Mouse (Mus musculus): ENCODE results near the gene Slf2.

Slf2 gene

GRCm38 (mm10) chr19:44908836-44909460, 22.0 kb upstream of the Slf2 start:
- DNase-seq, result no peak

- peak; percentile 43 for DNase-seq
These were observed 16.3 kb upstream of the Slf2 start for GRCm38 (mm10) chr19:44914481-44915249.

GRCm38 (mm10) chr19:44918171-44918570, 12.8 kb upstream of the Slf2 start:
- DNase-seq, result no peak

- no peak for DNase-seq
These were observed 9.3 kb upstream of the Slf2 start for GRCm38 (mm10) chr19:44921466-44922139.

GRCm38 (mm10) chr19:44922521-44922920, 8.4 kb upstream of the Slf2 start:
- DNase-seq, result no peak

GRCm38 (mm10) chr19:44924699-44925098, 6.3 kb upstream of the Slf2 start:
- DNase-seq, result no peak

- DNase-seq, result no peak
These were observed 4.2 kb upstream of the Slf2 start for GRCm38 (mm10) chr19:44926781-44927180.

- DNase-seq, result no peak
These were observed 3.7 kb upstream of the Slf2 start for GRCm38 (mm10) chr19:44927250-44927649.

- no peak for DNase-seq
These were observed 2.8 kb upstream of the Slf2 start for GRCm38 (mm10) chr19:44928185-44928584.

- DNase-seq, result no peak
These were observed 1.7 kb upstream of the Slf2 start for GRCm38 (mm10) chr19:44929251-44929650.

GRCm38 (mm10) chr19:44929663-44930062, 1.3 kb upstream of the Slf2 start:
- no peak for DNase-seq

- DNase-seq, result no peak
These were observed 829 bp upstream of the Slf2 start for GRCm38 (mm10) chr19:44930122-44930521.

GRCm38 (mm10) chr19:44931454-44931759, 456 bp downstream of the Slf2 start:
- DNase-seq, result peak; percentile 92

- no peak for DNase-seq
These were observed 1.1 kb downstream of the Slf2 start for GRCm38 (mm10) chr19:44932051-44932450.

GRCm38 (mm10) chr19:44933136-44933535, 2.2 kb downstream of the Slf2 start:
- no peak for DNase-seq

- no peak for DNase-seq
These were observed 28.7 kb downstream of the Slf2 start for GRCm38 (mm10) chr19:44959633-44960032.

GRCm38 (mm10) chr19:44965978-44966377, 35.0 kb downstream of the Slf2 start:
- no peak for DNase-seq

- no peak for DNase-seq
These were observed 37.4 kb downstream of the Slf2 start for GRCm38 (mm10) chr19:44968329-44968728.

- no peak for DNase-seq
These were observed 45.7 kb downstream of the Slf2 start for GRCm38 (mm10) chr19:44976636-44977035.

- no peak for DNase-seq
These were observed 46.2 kb downstream of the Slf2 start for GRCm38 (mm10) chr19:44977148-44977547.

- DNase-seq, result no peak
These were observed 49.8 kb downstream of the Slf2 start for GRCm38 (mm10) chr19:44980787-44981186.

- DNase-seq, result no peak
These were observed 51.6 kb downstream of the Slf2 start for GRCm38 (mm10) chr19:44982477-44983115.

GRCm38 (mm10) chr19:44983366-44983765, 52.4 kb downstream of the Slf2 start:
- no peak for DNase-seq

GRCm38 (mm10) chr19:44984420-44984819, 53.5 kb downstream of the Slf2 start:
- DNase-seq, result no peak

All from kidney, postnatal 14 days (tissue).